In genomic region chr10:130416352-130416751, GRCm38 (mm10) we compare ENCODE assay signal across 7 mouse cellular contexts. TPM values are rescaled to one million over a fixed set of nuclear protein-coding genes. Genes with fewer than 3 reads are reported as not detected.
"Had no signal": no experiment of that assay in that cellular context is flagged by ENCODE, and none has a peak within 500 bp of the region (broad histone marks: within the 10 kb centered on the region; RNA-seq: fewer than 3 reads in every experiment).

No protein-coding gene starts in this region.

RNA-seq across cellular contexts. Expression of gene Vmn2r85, which starts 13.2 kb away (rescaled TPM):
- total RNA-seq: heart, postnatal 10 days; heart, postnatal 14 days; heart, postnatal 25 days; heart, postnatal 36 days; heart, postnatal 4 days; hematopoietic stem cell, adult 5-6 weeks had no signal

RNA-seq across cellular contexts. Expression of gene Vmn2r84, which starts 22.2 kb away (rescaled TPM):
- total RNA-seq: heart, postnatal 10 days; heart, postnatal 14 days; heart, postnatal 25 days; heart, postnatal 36 days; heart, postnatal 4 days had no signal

RNA-seq across cellular contexts. Expression of gene Vmn2r86, which starts 39.5 kb away (rescaled TPM):
- total RNA-seq: heart, postnatal 10 days; heart, postnatal 14 days; heart, postnatal 25 days; heart, postnatal 36 days; heart, postnatal 4 days; hematopoietic stem cell, adult 5-6 weeks; hindbrain, postnatal 0 days had no signal
